Mouse (Mus musculus): ENCODE results near the gene Nt5dc2.

DNA sequence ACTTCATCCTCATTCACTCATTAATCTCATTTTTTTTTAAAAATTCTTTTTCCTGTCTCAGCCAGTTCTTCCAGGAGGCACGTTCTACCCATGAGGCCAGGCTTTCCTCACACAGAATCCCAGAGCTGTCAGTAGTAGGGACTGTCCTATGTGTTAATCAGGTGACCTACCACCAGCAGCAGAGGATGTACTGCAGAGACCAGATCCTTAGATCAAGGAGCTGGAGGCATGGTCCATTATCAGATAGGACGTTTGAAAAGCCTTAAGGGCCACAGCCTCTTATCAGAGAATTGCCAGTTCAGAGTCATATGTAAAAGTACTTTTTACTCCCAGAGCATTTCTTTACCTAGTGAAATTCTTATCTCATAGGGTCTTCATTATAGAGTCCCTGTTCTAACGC is 16.8 kb upstream of the Nt5dc2 start:
- TF ChIP-seq POLR2A (IDR thresholded peaks at IDR 0.05; ENCODE audit: low read depth, low read length) (no peak), CHD2 (IDR thresholded peaks at IDR 0.05; ENCODE audit: low read length) (no peak), GABPA (IDR thresholded peaks at IDR 0.05; ENCODE audit: insufficient replicate concordance, low read depth, low read length) (no peak), EP300 (IDR thresholded peaks at IDR 0.05; ENCODE audit: low read length) (no peak), MXI1 (IDR thresholded peaks at IDR 0.05; ENCODE audit: low read depth, low read length) (no peak), ZKSCAN1 (IDR thresholded peaks at IDR 0.05; ENCODE audit: borderline replicate concordance, low read depth, low read length) (no peak)

Data from CH12.LX (cell line).